Mouse (Mus musculus) spleen, adult 2 months (tissue): ENCODE measurements around the gene Gm20403.

ENCODE experiments used
- CTCF ChIP-seq: fragments of 200-500 bp; IDR thresholded peaks from 2 replicates; pipeline ENCODE4 v1.5.1; 2011; ENCODE audit warnings: mild to moderate bottlenecking, inconsistent platforms; ENCODE audit not compliant: insufficient read depth, insufficient read length, insufficient replicate concordance; ENCODE audit errors: extremely low read depth
- POLR2A ChIP-seq: fragments of 200-500 bp; IDR thresholded peaks from 2 replicates; pipeline ENCODE4 v1.6.1; 2011; ENCODE audit warnings: low read depth, low read length, inconsistent platforms

DNA sequence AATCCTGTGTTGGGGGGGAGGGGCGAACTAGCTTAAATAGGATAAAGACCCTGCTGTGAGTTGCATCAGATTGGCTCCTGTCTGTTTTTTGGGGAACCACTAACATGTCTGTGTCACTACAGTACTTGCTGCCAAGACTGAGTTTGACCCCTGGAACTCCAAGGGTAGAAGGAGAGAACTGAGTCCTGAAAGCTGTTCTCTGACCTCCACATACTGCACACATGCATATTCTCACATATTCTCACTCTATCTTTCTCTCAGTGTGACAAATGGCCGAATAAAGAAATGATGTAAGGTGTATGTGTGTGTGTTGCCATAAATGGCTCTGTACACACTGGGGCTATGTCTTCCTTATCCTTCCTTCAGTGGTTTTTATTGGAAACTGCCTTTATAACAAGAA, 37.0 kb upstream of the Gm20403 start:
- TF ChIP-seq POLR2A (no peak), CTCF (no peak)
